Mouse (Mus musculus) heart, postnatal 0 days (tissue): ENCODE results near the gene Cenpu. TPM values are rescaled to one million over a fixed set of nuclear protein-coding genes. Genes with fewer than 3 reads are reported as not detected.

Source experiments
- ATAC-seq: fragments of 200-750 bp; cut with Nextera tagmentation; 2 replicates; pipeline ENCODE4 v1.8.0; 2017; ENCODE audit warnings: low read depth, moderate number of reproducible peaks, moderate library complexity; ENCODE audit not compliant: insufficient read depth
- DNase-seq: peaks from one replicate; pipeline ENCODE4 v3.0.0-alpha.2; 2016; ENCODE audit warnings: low spot score
- H3K27ac ChIP-seq: fragments of 300-500 bp; sonication (generic); 2 replicates; pipeline ENCODE4 v1.5.1; 2014; ENCODE audit warnings: low read depth, mild to moderate bottlenecking
- H3K27me3 ChIP-seq: fragments of 300-500 bp; sonication (generic); 2 replicates; pipeline ENCODE4 v1.6.1; 2014; ENCODE audit warnings: low read length, mixed read lengths; ENCODE audit not compliant: control insufficient read depth, insufficient read depth
- H3K36me3 ChIP-seq: fragments of 300-500 bp; sonication (generic); replicated peaks from 2 replicates; pipeline ENCODE4 v1.6.1; 2014; ENCODE audit warnings: low read length, mixed read lengths; ENCODE audit not compliant: control insufficient read depth, insufficient read depth
- H3K4me1 ChIP-seq: fragments of 300-500 bp; sonication (generic); 2 replicates; pipeline ENCODE4 v1.6.1; 2014; ENCODE audit warnings: antibody characterized with exemption; ENCODE audit not compliant: control insufficient read depth, insufficient read depth
- H3K4me2 ChIP-seq: fragments of 300-500 bp; sonication (generic); 2 replicates; pipeline ENCODE4 v1.6.1; 2014; ENCODE audit warnings: low read depth, mild to moderate bottlenecking, low read length, moderate library complexity
- H3K4me3 ChIP-seq: fragments of 300-500 bp; sonication (generic); 2 replicates; pipeline ENCODE4 v1.5.1; 2014; ENCODE audit warnings: low read depth, low read length
- H3K9ac ChIP-seq: fragments of 300-500 bp; sonication (generic); replicated peaks from 2 replicates; pipeline ENCODE4 v1.6.1; 2014; ENCODE audit warnings: low read depth, low read length, mixed read lengths
- H3K9me3 ChIP-seq: fragments of 300-500 bp; sonication (generic); replicated peaks from 2 replicates; pipeline ENCODE4 v1.6.1; 2016; ENCODE audit warnings: low read length; ENCODE audit not compliant: control insufficient read depth
- CTCF ChIP-seq: IDR thresholded peaks from 2 replicates; pipeline ENCODE4 v1.5.1; 2016; ENCODE audit warnings: antibody characterized with exemption, control low read depth, low read depth
- EP300 ChIP-seq: IDR thresholded peaks from 2 replicates; pipeline ENCODE4 v1.6.1; 2016; ENCODE audit warnings: antibody characterized with exemption, low read depth
- WGBS: fragments of 180-500 bp; shearing (Covaris S2); extraction: QIAGEN DNeasy Blood & Tissue Kit; methylation state at CpG from one replicate; pipeline ENCODE4 v1.1.7; 2014; 5-methylcytosine and 5-hydroxymethylcytosine counted together
- polyA plus RNA-seq: library from polyadenylated mRNA; unstranded; fragments of >200 nt; fragmentation: Nextera tagmentation; extraction: Ambion mirVana; gene quantifications from 2 replicates; pipeline ENCODE4 v1.2.1, GENCODE M21; 2015
- total RNA-seq: library from RNA; depleted of rRNA; stranded (reverse); fragments of >200 nt; gene quantifications from 2 replicates; pipeline ENCODE4 v1.2.3, GENCODE M21; 2014; ENCODE audit warnings: low replicate concordance

Gene Cenpu
- total and polyA plus RNA-seq, 2 experiments from 2014 or later: 1.1 to 5.3 TPM

DNA sequence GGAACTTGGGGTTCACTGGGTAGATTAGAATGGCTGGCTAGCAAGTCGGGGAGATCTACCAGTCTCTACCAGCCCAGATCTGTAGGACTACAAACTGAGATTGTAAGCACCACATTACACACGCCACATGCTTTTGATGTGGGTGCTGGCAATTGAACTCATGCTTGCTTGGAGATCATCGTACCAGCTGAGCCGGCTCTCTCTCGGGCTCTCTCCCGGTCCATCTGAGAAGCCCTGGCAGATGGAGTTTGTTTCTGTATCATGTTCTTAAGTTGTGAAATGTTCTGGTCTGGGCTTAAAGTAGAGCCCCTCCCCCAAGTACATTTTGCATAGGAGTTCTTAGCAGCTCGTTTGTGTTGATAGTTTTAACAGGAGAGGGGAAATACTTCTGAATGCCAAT, 8.6 kb upstream of the Cenpu start:
- TF ChIP-seq CTCF: no peak
- no peak for TF ChIP-seq EP300
- Histone ChIP-seq H3K9me3 (no peaks in the 10 kb centered on the region), H3K4me2 (no peak overlapping the region), H3K27ac (no peak overlapping the region), H3K9ac (no peak overlapping the region), H3K27me3 (no peaks in the 10 kb centered on the region), H3K4me3 (no peak overlapping the region), H3K36me3 (no peaks in the 10 kb centered on the region), H3K4me1 (peaks cover 14% of the 10 kb centered on the region)
- ATAC-seq: no peak
- DNase-seq: no peak
- 74% methylated on average over 7 of the region's 7 CpGs for WGBS

DNA sequence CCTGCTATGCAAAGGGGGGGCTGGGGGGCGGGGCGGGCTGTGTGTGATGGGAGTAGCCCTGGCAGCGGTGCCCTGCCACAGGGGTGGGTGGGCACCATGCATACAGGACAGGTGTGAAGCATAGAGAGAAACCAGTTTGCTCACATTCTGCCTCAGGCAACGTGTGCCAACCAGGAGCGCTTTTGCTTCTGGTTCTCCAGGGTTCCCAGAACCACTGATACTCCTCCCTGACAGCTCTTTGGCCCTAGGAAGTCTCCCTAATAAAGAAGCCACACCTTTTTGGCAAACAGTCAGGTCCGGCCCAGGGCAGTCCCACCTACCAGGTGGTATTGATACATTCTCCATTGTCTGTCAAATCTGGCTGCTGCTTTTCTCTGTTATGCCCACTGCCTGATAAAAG, 8.2 kb upstream of the Cenpu start:
- no peak overlapping the region for H3K27ac ChIP-seq
- H3K4me2 ChIP-seq: no peak overlapping the region
- no peaks in the 10 kb centered on the region for H3K9me3 ChIP-seq
- no peaks in the 10 kb centered on the region for H3K27me3 ChIP-seq
- no peak overlapping the region for H3K4me3 ChIP-seq
- H3K4me1 ChIP-seq: peaks cover 14% of the 10 kb centered on the region
- no peak for DNase-seq
- no peaks in the 10 kb centered on the region for H3K36me3 ChIP-seq
- 62% methylated on average over 6 of the region's 6 CpGs for WGBS
- TF ChIP-seq CTCF (no peak), EP300 (no peak)
- no peak for ATAC-seq
- no peak overlapping the region for H3K9ac ChIP-seq

DNA sequence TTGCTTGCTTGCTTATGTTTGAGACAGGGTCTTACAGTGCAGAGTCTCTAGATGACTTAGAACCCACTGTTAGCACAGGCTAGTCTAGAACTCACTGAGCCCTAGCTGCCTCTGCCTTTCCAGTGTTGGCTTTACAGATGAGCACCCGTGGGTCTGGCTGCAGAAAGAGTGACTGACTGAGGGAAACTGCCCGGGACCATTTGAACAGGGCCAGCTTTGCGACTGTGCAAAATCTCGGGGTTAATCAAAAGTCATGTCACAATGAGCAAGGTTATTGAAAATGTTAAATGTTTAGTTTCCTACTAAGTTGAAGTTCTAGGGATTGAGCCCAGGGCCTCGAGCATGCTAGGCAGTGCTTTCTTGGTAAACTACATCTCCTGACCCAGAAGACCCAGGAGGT, 6.0 kb upstream of the Cenpu start:
- ATAC-seq (no peak), DNase-seq (no peak)
- H3K4me2 ChIP-seq: no peak overlapping the region
- WGBS: 88% methylated on average over 5 of the region's 5 CpGs
- peaks cover 16% of the 10 kb centered on the region for H3K4me1 ChIP-seq
- H3K9me3 ChIP-seq: no peaks in the 10 kb centered on the region
- H3K27ac ChIP-seq: 0 out of 2 replicates have a peak overlapping the region, but pooled peaks have one; percentile 71
- no peaks in the 10 kb centered on the region for H3K27me3 ChIP-seq
- H3K4me3 ChIP-seq: no peak overlapping the region
- no peak overlapping the region; the same call in 1 of the 2 replicates for H3K9ac ChIP-seq
- TF ChIP-seq CTCF (no peak), EP300 (no peak)
- H3K36me3 ChIP-seq: no peaks in the 10 kb centered on the region

DNA sequence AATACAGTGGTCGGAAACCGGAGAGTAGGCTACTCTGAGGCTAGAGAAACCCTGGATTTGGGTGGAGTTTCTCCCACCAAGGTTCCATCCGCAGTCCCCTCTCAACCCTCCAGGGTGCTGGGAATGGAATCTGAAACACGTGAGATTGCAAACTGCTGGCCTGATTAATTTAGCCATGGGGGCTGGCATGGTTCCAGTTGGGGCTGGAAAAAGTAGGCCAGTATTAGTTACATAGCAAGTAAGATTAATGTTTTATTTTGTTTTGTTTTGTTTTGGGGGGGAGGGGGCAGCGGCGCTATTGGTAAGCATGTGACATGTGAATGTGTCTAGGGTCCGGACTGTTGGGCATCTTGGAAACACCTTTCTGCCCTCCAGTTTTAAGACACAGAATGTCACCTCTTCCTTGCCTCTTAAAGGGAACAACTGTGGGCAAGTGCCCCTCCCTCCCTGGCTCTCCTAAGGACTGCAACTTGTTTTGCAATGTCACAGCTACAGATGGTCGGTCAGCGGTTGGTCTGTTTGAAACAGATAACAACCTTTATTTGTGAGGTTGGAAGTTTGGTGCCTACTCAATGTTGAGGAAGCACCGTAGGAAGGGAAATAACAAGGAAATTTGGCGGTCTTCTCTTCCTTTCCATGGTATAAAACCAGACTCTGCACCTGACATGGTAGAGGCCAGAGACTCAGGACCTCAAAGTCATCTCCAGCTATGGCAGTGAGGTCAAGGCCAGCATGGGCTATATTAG, 5.2 kb upstream of the Cenpu start:
- H3K9ac ChIP-seq: no peak overlapping the region
- H3K9me3 ChIP-seq: no peaks in the 10 kb centered on the region
- 48% methylated on average over 11 of the region's 11 CpGs for WGBS
- peaks cover 20% of the 10 kb centered on the region for H3K4me1 ChIP-seq
- H3K4me3 ChIP-seq: no peak overlapping the region
- no peak for TF ChIP-seq CTCF
- no peak for TF ChIP-seq EP300
- H3K4me2 ChIP-seq: peak overlapping the region; percentile 16; the same call in 1 of the 2 replicates
- DNase-seq (no peak), ATAC-seq (no peak; the same call in 1 of the 2 replicates)
- H3K27ac ChIP-seq: peak overlapping the region; percentile 71
- H3K36me3 ChIP-seq: no peaks in the 10 kb centered on the region
- H3K27me3 ChIP-seq: no peaks in the 10 kb centered on the region

DNA sequence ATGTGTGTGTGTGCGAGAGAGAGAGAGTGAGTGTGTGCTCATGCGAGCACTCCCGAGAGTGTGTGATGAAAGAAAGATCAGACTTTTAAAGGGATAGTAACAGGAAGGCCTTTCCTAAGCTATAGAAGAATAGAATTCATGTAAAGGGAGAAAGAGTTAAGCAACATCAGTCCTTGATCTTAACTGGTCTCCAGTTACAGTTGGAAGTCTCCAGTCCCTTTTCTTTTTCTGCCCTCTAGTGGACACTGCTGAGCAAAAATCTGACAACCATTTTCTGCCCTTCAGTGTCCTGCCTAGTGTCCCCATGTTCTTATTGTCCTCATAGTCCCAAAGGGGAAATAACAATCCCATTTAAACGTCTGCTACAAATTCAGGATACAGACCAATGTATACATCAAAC, 4.6 kb upstream of the Cenpu start:
- Histone ChIP-seq H3K27me3 (no peaks in the 10 kb centered on the region), H3K27ac (peak overlapping the region; percentile 71; the same call in 1 of the 2 replicates), H3K4me3 (no peak overlapping the region), H3K4me1 (peaks cover 21% of the 10 kb centered on the region), H3K9me3 (no peaks in the 10 kb centered on the region), H3K9ac (no peak overlapping the region), H3K4me2 (no peak overlapping the region), H3K36me3 (no peaks in the 10 kb centered on the region)
- DNase-seq: peak; percentile 92
- ATAC-seq: no peak
- TF ChIP-seq EP300: no peak
- TF ChIP-seq CTCF: peak; percentile 83
- WGBS: 42% methylated on average over 4 of the region's 4 CpGs

DNA sequence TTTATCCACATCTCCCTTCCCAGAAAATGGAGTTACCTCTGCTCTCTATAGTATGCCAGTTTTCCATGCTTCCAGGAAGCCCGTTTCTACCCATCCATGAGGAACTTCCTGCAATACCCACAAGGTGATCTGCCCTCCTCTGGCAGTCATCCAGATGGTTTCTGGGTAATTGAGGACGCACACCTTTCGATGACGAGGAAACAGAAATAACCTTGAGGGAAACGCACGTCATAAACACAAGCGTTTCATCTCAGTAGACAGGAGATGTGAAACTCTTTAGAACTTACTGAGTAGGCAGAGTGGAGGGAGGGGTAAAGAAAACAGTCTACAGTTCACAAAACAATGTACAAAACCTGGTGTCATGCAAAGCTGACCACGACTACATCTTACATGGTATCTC, 1.8 kb upstream of the Cenpu start:
- Histone ChIP-seq H3K9ac (no peak overlapping the region), H3K9me3 (no peaks in the 10 kb centered on the region), H3K27me3 (no peaks in the 10 kb centered on the region), H3K36me3 (no peaks in the 10 kb centered on the region), H3K27ac (no peak overlapping the region), H3K4me2 (no peak overlapping the region), H3K4me1 (peaks cover 21% of the 10 kb centered on the region), H3K4me3 (no peak overlapping the region)
- 78% methylated on average over 8 of the region's 8 CpGs for WGBS
- ATAC-seq: no peak
- TF ChIP-seq CTCF (no peak), EP300 (no peak)
- no peak for DNase-seq
